In the genomic region with DNA sequence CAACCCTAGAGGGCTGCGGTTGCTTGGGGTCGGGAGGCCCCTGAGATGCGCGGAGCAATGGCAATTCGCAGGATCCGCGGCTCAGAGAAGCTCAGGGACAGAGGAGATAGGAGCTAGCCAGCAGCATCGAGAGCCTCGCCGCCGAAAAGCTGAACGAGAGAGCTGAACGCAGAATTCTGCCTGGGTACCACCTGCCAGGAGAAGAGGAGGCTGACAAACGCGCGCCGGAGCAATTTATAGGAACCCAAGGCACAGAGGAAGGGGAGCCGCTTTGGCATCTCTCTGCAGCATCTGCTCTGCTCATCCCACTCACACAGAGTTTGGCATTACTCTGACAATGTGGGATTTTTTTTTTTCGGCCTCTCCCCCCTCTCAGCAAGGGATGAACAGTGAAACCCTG, we compare ENCODE assay signal across 8 mouse cellular contexts. TPM values are rescaled to one million over a fixed set of nuclear protein-coding genes. Genes with fewer than 3 reads are reported as not detected.
DNase-seq lines count a peak whose midpoint lies in the region; ATAC-seq and TF ChIP-seq lines count a peak whose summit lies in the region.

A gene (minus strand): TSS at position 335 of the 400 bp plus-strand sequence.

- ATAC-seq in intestine, embryonic 14.5 days (replicated peaks; ENCODE audit: low FRiP score, low TSS enrichment, low read depth): no peak
- no peak for ATAC-seq in limb, embryonic 11.5 days (ENCODE audit: insufficient number of reproducible peaks, low FRiP score, low TSS enrichment, low read depth)
- ATAC-seq in neural tube, embryonic 12.5 days (ENCODE audit: low FRiP score, low read depth): peak; percentile 37; the same call in 1 of the 2 replicates

- 1% methylated on average over 19 of the region's 19 CpGs for WGBS in intestine, embryonic 14.5 days
- WGBS in limb, embryonic 11.5 days: under 1% methylated on average over 19 of the region's 19 CpGs
- under 1% methylated on average over 19 of the region's 19 CpGs for WGBS in neural tube, embryonic 12.5 days

- peak within 1 kb of the TSS; percentile 64 for H3K4me2 ChIP-seq in CH12.LX (ENCODE audit: insufficient read depth, low read depth, poor library complexity, severe bottlenecking)
- peak within 1 kb of the TSS; percentile 100 for H3K4me2 ChIP-seq in intestine, embryonic 14.5 days (ENCODE audit: low read length)
- peak within 1 kb of the TSS; percentile 99 for H3K4me2 ChIP-seq in limb, embryonic 11.5 days (ENCODE audit: low read depth, severe bottlenecking)
- peak within 1 kb of the TSS; percentile 100 for H3K4me2 ChIP-seq in neural tube, embryonic 12.5 days (replicated peaks)

- TF ChIP-seq POLR2A in CH12.LX (IDR thresholded peaks at IDR 0.05; ENCODE audit: low read depth, low read length): no peak
- no peak for TF ChIP-seq POLR2A in embryonic fibroblast, embryonic 13.5 days (IDR thresholded peaks at IDR 0.05; ENCODE audit: low read depth, low read length)

- H3K27me3 ChIP-seq in CH12.LX (replicated peaks): no peaks in the 10 kb centered on the region
- peaks cover 49% of the 10 kb centered on the region for H3K27me3 ChIP-seq in intestine, embryonic 14.5 days (replicated peaks; ENCODE audit: control insufficient read depth, insufficient read depth, low read length)
- H3K27me3 ChIP-seq in limb, embryonic 11.5 days (ENCODE audit: control insufficient read depth, insufficient read depth, low read length): peaks cover 37% of the 10 kb centered on the region
- H3K27me3 ChIP-seq in neural tube, embryonic 12.5 days (replicated peaks): peaks cover 42% of the 10 kb centered on the region

- dilution Hi-C loops in CH12.LX (cut with MboI; ENCODE audit: extremely low pct_ligation_motif_present, extremely low pct_unique_long_range_greater_than_20kb, low sequenced_read_pairs): no loop called here

- no peak for TF ChIP-seq EP300 in CH12.LX (IDR thresholded peaks at IDR 0.05; ENCODE audit: low read length)

- no peak for TF ChIP-seq CTCF in CH12.LX (conservative IDR thresholded peaks at IDR 0.05 in 1 of 2, IDR thresholded peaks at IDR 0.05 in 1 of 2; ENCODE audit: low read depth in 2 of 2, low read length in 2 of 2)
- no peak for TF ChIP-seq CTCF in embryonic fibroblast, embryonic 13.5 days (IDR thresholded peaks at IDR 0.05; ENCODE audit: borderline replicate concordance, insufficient read depth, low read length)

- DNase-seq in adrenal gland, postnatal 10 days: peak; percentile 6
- DNase-seq in adrenal gland, postnatal 14 days: no peak
- DNase-seq in CH12.LX (ENCODE audit: extremely low read depth): no peak
- peak; percentile 71 for DNase-seq in intestine, embryonic 14.5 days (ENCODE audit: low spot score)
- DNase-seq in limb, embryonic 11.5 days (ENCODE audit: low spot score): peak; percentile 45
- DNase-seq in natural killer cell, adult 2 months (ENCODE audit: low spot score in 2 of 2): no peak

- peaks cover 0 to 11% of the 10 kb centered on the region in 2 experiments; a peak in 2 of 4 replicates for H3K4me1 ChIP-seq in CH12.LX (ENCODE audit: control insufficient read depth in 1 of 2, insufficient read depth in 2 of 2)
- H3K4me1 ChIP-seq in embryonic fibroblast, embryonic 13.5 days (ENCODE audit: control insufficient read depth, insufficient read depth, low read length): peaks cover 4% of the 10 kb centered on the region
- peaks cover 16% of the 10 kb centered on the region; the same call in 1 of the 2 replicates for H3K4me1 ChIP-seq in intestine, embryonic 14.5 days (replicated peaks; ENCODE audit: control insufficient read depth, insufficient read depth, low read length)
- peaks cover 12% of the 10 kb centered on the region for H3K4me1 ChIP-seq in limb, embryonic 11.5 days (ENCODE audit: control insufficient read depth, insufficient read depth, low read length)
- peaks cover 19% of the 10 kb centered on the region for H3K4me1 ChIP-seq in neural tube, embryonic 12.5 days

- H3K36me3 ChIP-seq in CH12.LX (replicated peaks in 1 of 2; ENCODE audit: control insufficient read depth in 1 of 2, insufficient read depth in 1 of 2, low read length in 1 of 2): peaks cover 0 to 12% of the 10 kb centered on the region in 2 experiments
- H3K36me3 ChIP-seq in intestine, embryonic 14.5 days (ENCODE audit: control insufficient read depth, insufficient read depth, low read length): no peaks in the 10 kb centered on the region
- H3K36me3 ChIP-seq in limb, embryonic 11.5 days (ENCODE audit: control insufficient read depth, insufficient read depth, low read length): no peaks in the 10 kb centered on the region
- H3K36me3 ChIP-seq in neural tube, embryonic 12.5 days: no peaks in the 10 kb centered on the region

- TF ChIP-seq RAD21 in CH12.LX (IDR thresholded peaks at IDR 0.05; ENCODE audit: low read depth, low read length): no peak

- H3K79me2 ChIP-seq in CH12.LX (replicated peaks; ENCODE audit: control insufficient read depth, extremely low read depth, insufficient read depth, poor library complexity, severe bottlenecking): no peaks in the 10 kb centered on the region

- in situ Hi-C loops in CH12.LX (cut with MboI; ENCODE audit: low pct_ligation_motif_present, low pct_unique_long_range_greater_than_20kb, low sequenced_read_pairs): no loop called here

- peaks cover 6% of the 10 kb centered on the region for H3K9me3 ChIP-seq in CH12.LX (replicated peaks; ENCODE audit: low read length)
- no peaks in the 10 kb centered on the region for H3K9me3 ChIP-seq in intestine, embryonic 14.5 days (ENCODE audit: control insufficient read depth, low read length)
- no peaks in the 10 kb centered on the region for H3K9me3 ChIP-seq in limb, embryonic 11.5 days (ENCODE audit: control insufficient read depth, low read length)
- H3K9me3 ChIP-seq in neural tube, embryonic 12.5 days: no peaks in the 10 kb centered on the region

- H3K4me3 ChIP-seq in CH12.LX (replicated peaks in 1 of 3; ENCODE audit: low read depth in 2 of 3, low read length in 2 of 3, poor library complexity in 1 of 3): no peak within 1 kb of the TSS
- H3K4me3 ChIP-seq in embryonic fibroblast, embryonic 13.5 days (ENCODE audit: insufficient read depth, low read length): peak within 1 kb of the TSS; percentile 63
- peak within 1 kb of the TSS; percentile 51 for H3K4me3 ChIP-seq in intestine, embryonic 14.5 days (ENCODE audit: low read depth, low read length)
- peak within 1 kb of the TSS; percentile 49 for H3K4me3 ChIP-seq in limb, embryonic 11.5 days (ENCODE audit: low read depth, low read length)
- H3K4me3 ChIP-seq in neural tube, embryonic 12.5 days: peak within 1 kb of the TSS; percentile 53

- H3K9ac ChIP-seq in CH12.LX (ENCODE audit: insufficient read depth, low read depth): no peak within 1 kb of the TSS
- H3K9ac ChIP-seq in intestine, embryonic 14.5 days (ENCODE audit: low read length): peak within 1 kb of the TSS; percentile 25; the same call in 1 of the 2 replicates
- peak within 1 kb of the TSS; percentile 49 for H3K9ac ChIP-seq in limb, embryonic 11.5 days (ENCODE audit: low read length)
- peak within 1 kb of the TSS; percentile 48 for H3K9ac ChIP-seq in neural tube, embryonic 12.5 days

- H3K27ac ChIP-seq in CH12.LX (ENCODE audit: insufficient read depth, low read depth): no peak within 1 kb of the TSS
- no peak within 1 kb of the TSS for H3K27ac ChIP-seq in embryonic fibroblast, embryonic 13.5 days (ENCODE audit: insufficient read depth, low read length)
- no peak within 1 kb of the TSS for H3K27ac ChIP-seq in intestine, embryonic 14.5 days (ENCODE audit: low read depth)
- H3K27ac ChIP-seq in limb, embryonic 11.5 days (replicated peaks; ENCODE audit: low read depth, low read length): no peak within 1 kb of the TSS
- no peak within 1 kb of the TSS for H3K27ac ChIP-seq in neural tube, embryonic 12.5 days

TF ChIP-seq in CH12.LX, 34 proteins besides CTCF, POLR2A, EP300 and RAD21:
- TF ChIP-seq NELFE (IDR thresholded peaks at IDR 0.05; ENCODE audit: low read depth, low read length) (no peak), TBP (conservative IDR thresholded peaks at IDR 0.05; ENCODE audit: low read depth, low read length) (no peak), HCFC1 (IDR thresholded peaks at IDR 0.05; ENCODE audit: low read depth, low read length) (no peak), ZKSCAN1 (IDR thresholded peaks at IDR 0.05; ENCODE audit: borderline replicate concordance, low read depth, low read length) (no peak), MAFK (IDR thresholded peaks at IDR 0.05; ENCODE audit: insufficient replicate concordance, low read length) (no peak), ZC3H11A (IDR thresholded peaks at IDR 0.05; ENCODE audit: low read depth, low read length) (no peak), USF1 (IDR thresholded peaks at IDR 0.05; ENCODE audit: low read depth, low read length) (no peak), RCOR1 (conservative IDR thresholded peaks at IDR 0.05; ENCODE audit: low read depth, low read length) (no peak), KAT2A (IDR thresholded peaks at IDR 0.05; ENCODE audit: insufficient replicate concordance, low read length) (no peak), USF2 (conservative IDR thresholded peaks at IDR 0.05; ENCODE audit: low read depth, low read length) (no peak), IRF4 (IDR thresholded peaks at IDR 0.05; ENCODE audit: low read depth, low read length) (no peak), CHD2 (IDR thresholded peaks at IDR 0.05; ENCODE audit: low read length) (no peak), ZNF384 (IDR thresholded peaks at IDR 0.05; ENCODE audit: low read depth, low read length) (no peak), JUND (conservative IDR thresholded peaks at IDR 0.05; ENCODE audit: low read depth, low read length) (no peak), CHD1 (IDR thresholded peaks at IDR 0.05; ENCODE audit: low read depth, low read length) (no peak), MYC (IDR thresholded peaks at IDR 0.05; ENCODE audit: low read depth, low read length) (no peak)

RNA-seq across cellular contexts. Expression of the gene that starts here (rescaled TPM):
- total RNA-seq in adrenal gland, postnatal 10 days (2021): under 1 TPM; 0.36 to 0.45 TPM
- total RNA-seq in adrenal gland, postnatal 14 days (2021): 0.11 TPM in 1 of 2 replicates, not detected in the other
- total RNA-seq in CH12.LX (2012; rRNA removed): 0.08 TPM in 1 of 2 replicates, not detected in the other
- total RNA-seq in CH12.LX (2014; rRNA removed): not detected in 2 replicates
- not detected in 2 replicates for polyA plus RNA-seq in CH12.LX (2012; ENCODE audit: insufficient read length, low read depth)
- 4.5 and 7.2 TPM in 2 replicates for polyA plus RNA-seq in embryonic fibroblast, embryonic 13.5 days (2011; ENCODE audit: insufficient read length, low read depth, missing spikeins)
- polyA plus RNA-seq in intestine, embryonic 14.5 days (2014; fragmentation: Nextera tagmentation; extraction: Ambion mirVana): 0.32 and 0.65 TPM in 2 replicates
- 0.47 and 0.54 TPM in 2 replicates for polyA plus RNA-seq in limb, embryonic 11.5 days (2014; fragmentation: Nextera tagmentation; extraction: Ambion mirVana)
- 2.5 and 3.4 TPM in 2 replicates for polyA plus RNA-seq in neural tube, embryonic 12.5 days (2016; fragmentation: Nextera tagmentation; extraction: Ambion mirVana)

Comparison
In these comparisons a context has a peak if more than half of its experiments do, and no peak if none do; other contexts are left out.
1. Peak in DNase-seq in adrenal gland, postnatal 10 days; RNA of the gene not detected or under 1 TPM.
2. Peak in DNase-seq, H3K4me3 ChIP-seq, H3K9ac ChIP-seq and H3K4me2 ChIP-seq in intestine, embryonic 14.5 days; RNA of the gene not detected or under 1 TPM.
3. Peak in DNase-seq, H3K4me3 ChIP-seq, H3K9ac ChIP-seq and H3K4me2 ChIP-seq in limb, embryonic 11.5 days; RNA of the gene not detected or under 1 TPM.
4. H3K4me3 ChIP-seq: peak in embryonic fibroblast, embryonic 13.5 days (single experiment) and neural tube, embryonic 12.5 days (single experiment); none in CH12.LX (0 of 3).
5. Peak in every context shown above with its lines, with median percentiles within 50 percentile points of each other: H3K4me2 ChIP-seq.